Mouse (Mus musculus) E14TG2a.4 (cell line): ENCODE results near the gene Tbx4.

Source experiments
- CTCF ChIP-seq: conservative IDR thresholded peaks from 2 replicates; pipeline ENCODE4 v1.5.1; 2014; ENCODE audit warnings: low read length
- NANOG ChIP-seq: IDR thresholded peaks from 2 replicates; pipeline ENCODE4 v1.6.1; 2014; ENCODE audit warnings: borderline replicate concordance, low read length, mixed read lengths

- no peak for TF ChIP-seq CTCF
- TF ChIP-seq NANOG: no peak
These were observed 7.3 kb downstream of the Tbx4 start for GRCm38 (mm10) chr11:85893400-85894135.
